Mouse (Mus musculus): ENCODE measurements at regions not wholly inside any gene's neighbourhood (a gene's known extent, or its start where the extent isn't known, plus 50 kb on each side); places are given as distances from the start of the nearest gene placed in this dataset.

DNA sequence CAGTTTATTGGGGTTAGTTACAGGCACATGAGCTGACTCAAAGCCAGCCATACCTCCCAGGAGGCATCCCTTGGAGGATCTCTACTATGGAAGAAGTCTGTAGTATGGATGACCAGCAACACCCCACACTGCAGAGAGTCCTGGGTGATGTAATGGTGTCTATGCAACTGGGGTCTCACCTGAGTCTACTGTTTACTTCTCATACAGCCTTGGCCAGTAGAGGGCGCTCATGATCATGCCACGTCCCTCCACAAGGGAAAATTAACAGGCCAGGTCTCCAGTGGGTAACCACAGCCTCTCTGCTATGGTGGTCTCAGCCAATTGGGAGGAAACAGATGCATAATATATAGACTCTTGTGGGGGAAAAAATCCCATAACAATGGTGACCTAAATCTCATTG, 111.7 kb downstream of the Cdh26 start:
- H3K4me3 ChIP-seq (replicated peaks; ENCODE audit: insufficient read depth, low read depth, low read length) = no peak overlapping the region
- H3K27ac ChIP-seq (ENCODE audit: insufficient read depth, low read length) = no peak overlapping the region
- H3K4me1 ChIP-seq (ENCODE audit: control insufficient read depth, insufficient read depth, low read length) = peaks cover 14% of the 10 kb centered on the region; the same call in 1 of the 2 replicates
- WGBS = 31% methylated on average over 2 of the region's 2 CpGs
- TF ChIP-seq POLR2A (IDR thresholded peaks at IDR 0.05; ENCODE audit: borderline replicate concordance, insufficient read depth, low read length) = no peak
- TF ChIP-seq CTCF (IDR thresholded peaks at IDR 0.05; ENCODE audit: borderline replicate concordance, insufficient read depth, low read depth, low read length) = peak; percentile 55
- no peaks in the 10 kb centered on the region for H3K27me3 ChIP-seq (ENCODE audit: control insufficient read depth, insufficient read depth, low read length)
- DNase-seq = no peak

DNA sequence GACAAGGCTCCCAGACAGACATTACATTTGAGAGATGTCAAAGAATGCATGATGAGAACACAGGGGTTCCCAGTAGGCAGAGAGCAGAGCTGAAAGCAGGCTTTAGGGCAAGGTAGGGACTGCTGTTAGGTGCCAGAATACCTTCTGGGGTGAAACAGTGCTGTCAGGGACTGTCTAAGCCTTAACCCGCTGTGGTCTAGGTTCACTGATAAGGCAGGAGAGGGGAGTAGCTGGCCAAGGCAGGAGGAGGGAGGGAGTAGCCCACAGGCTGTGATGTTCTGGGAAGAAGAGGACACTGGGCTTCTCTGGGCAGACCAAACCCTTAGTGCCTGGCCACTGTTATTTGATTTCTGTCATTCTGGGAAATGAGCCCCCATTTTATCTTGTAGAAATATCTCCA, 114.1 kb downstream of the Cdh26 start:
- Histone ChIP-seq H3K27me3 (ENCODE audit: control insufficient read depth, insufficient read depth, low read length) (no peaks in the 10 kb centered on the region), H3K27ac (ENCODE audit: insufficient read depth, low read length) (no peak overlapping the region), H3K4me1 (ENCODE audit: control insufficient read depth, insufficient read depth, low read length) (peaks cover 14% of the 10 kb centered on the region; the same call in 1 of the 2 replicates), H3K4me3 (replicated peaks; ENCODE audit: insufficient read depth, low read depth, low read length) (no peak overlapping the region)
- 96% methylated on average over 1 of the region's 1 CpGs for WGBS
- TF ChIP-seq POLR2A (IDR thresholded peaks at IDR 0.05; ENCODE audit: borderline replicate concordance, insufficient read depth, low read length) = no peak
- TF ChIP-seq CTCF (IDR thresholded peaks at IDR 0.05; ENCODE audit: borderline replicate concordance, insufficient read depth, low read depth, low read length) = no peak
- no peak for DNase-seq

DNA sequence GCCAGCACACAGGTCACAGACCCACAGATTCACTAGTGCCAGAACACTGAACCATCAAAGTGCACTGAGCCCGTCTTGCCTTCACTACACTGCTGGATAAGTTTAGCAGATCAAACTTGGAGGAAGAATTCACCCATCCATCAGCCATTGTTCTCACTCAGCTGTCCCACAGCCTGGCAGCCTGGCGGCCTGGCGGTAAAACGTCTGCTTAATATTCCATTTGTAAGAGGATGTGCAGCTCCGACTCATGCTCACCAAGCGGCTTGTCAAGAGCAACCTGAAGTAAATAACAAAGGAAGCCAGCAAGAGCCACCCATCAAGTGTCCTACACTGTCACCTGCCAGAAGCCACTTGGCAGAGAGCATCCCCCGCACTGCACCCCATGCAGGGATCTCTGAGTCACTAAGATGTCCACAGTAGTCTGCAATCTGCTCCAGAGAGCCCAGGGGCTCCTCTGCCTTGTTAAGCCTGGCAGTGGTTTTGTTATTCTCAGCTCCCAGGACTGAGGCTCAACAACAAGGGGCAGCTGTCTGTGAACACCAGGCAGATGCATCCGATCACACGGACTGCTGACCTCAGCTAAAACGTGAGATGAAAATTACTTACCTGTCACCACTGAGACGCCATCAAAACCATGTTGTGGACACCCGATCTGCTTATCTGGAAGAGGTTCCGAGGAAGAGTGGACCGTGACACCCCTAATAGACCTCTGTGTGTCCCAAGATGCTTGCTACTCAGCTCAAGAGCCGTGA, 115.4 kb downstream of the Cdh26 start:
- H3K4me3 ChIP-seq (replicated peaks; ENCODE audit: insufficient read depth, low read depth, low read length) = no peak overlapping the region
- peak; percentile 50 to 70 for DNase-seq
- peaks cover 14% of the 10 kb centered on the region; the same call in 1 of the 2 replicates for H3K4me1 ChIP-seq (ENCODE audit: control insufficient read depth, insufficient read depth, low read length)
- 34% methylated on average over 15 of the region's 15 CpGs for WGBS
- no peaks in the 10 kb centered on the region for H3K27me3 ChIP-seq (ENCODE audit: control insufficient read depth, insufficient read depth, low read length)
- H3K27ac ChIP-seq (ENCODE audit: insufficient read depth, low read length) = no peak overlapping the region
- TF ChIP-seq CTCF (IDR thresholded peaks at IDR 0.05; ENCODE audit: borderline replicate concordance, insufficient read depth, low read depth, low read length) (no peak), POLR2A (IDR thresholded peaks at IDR 0.05; ENCODE audit: borderline replicate concordance, insufficient read depth, low read length) (no peak)

DNA sequence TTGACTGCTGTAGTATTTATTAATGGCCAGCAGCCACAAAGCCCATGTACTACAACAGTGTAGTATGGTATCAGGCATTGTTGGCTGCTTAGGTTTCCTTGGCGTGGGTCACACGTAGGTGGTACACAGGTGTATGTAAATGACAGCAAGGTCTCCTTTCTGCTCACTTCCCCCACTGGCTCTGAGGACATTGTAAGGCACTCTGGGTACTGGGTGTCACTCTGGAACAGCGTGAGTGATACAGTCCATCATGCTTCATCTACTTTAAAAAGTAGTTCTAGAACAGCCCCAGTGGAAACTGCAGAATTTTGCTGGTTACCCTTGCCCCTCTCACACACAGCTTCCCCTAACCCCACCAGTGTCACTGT, 116.0 kb downstream of the Cdh26 start:
- Histone ChIP-seq H3K27me3 (ENCODE audit: control insufficient read depth, insufficient read depth, low read length) (no peaks in the 10 kb centered on the region), H3K27ac (ENCODE audit: insufficient read depth, low read length) (no peak overlapping the region), H3K4me1 (ENCODE audit: control insufficient read depth, insufficient read depth, low read length) (peaks cover 14% of the 10 kb centered on the region; the same call in 1 of the 2 replicates), H3K4me3 (replicated peaks; ENCODE audit: insufficient read depth, low read depth, low read length) (no peak overlapping the region)
- TF ChIP-seq CTCF (IDR thresholded peaks at IDR 0.05; ENCODE audit: borderline replicate concordance, insufficient read depth, low read depth, low read length) = no peak
- no peak for TF ChIP-seq POLR2A (IDR thresholded peaks at IDR 0.05; ENCODE audit: borderline replicate concordance, insufficient read depth, low read length)
- WGBS = 94% methylated on average over 3 of the region's 3 CpGs
- no peak for DNase-seq

DNA sequence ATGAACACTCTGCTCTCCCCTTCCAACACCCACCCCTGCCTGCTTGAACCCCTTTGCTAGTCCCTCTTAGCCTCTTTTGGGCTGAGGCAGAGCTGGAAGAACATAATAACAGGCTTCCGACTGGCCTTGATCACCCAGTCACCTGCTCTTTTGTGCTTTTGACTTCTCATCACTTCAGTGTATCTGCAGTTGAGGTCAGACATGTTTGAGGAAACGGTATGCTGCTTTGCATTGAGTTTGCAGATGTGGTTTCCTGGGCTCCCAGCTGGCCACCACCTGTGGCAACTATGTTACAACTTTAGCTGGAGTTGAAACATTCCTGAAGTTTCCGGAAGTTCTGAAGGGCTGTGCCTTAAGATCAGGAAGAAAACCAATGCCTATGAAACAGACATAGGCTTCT, 116.6 kb downstream of the Cdh26 start:
- H3K27me3 ChIP-seq (ENCODE audit: control insufficient read depth, insufficient read depth, low read length) = no peaks in the 10 kb centered on the region
- H3K4me1 ChIP-seq (ENCODE audit: control insufficient read depth, insufficient read depth, low read length) = peaks cover 14% of the 10 kb centered on the region; the same call in 1 of the 2 replicates
- H3K27ac ChIP-seq (ENCODE audit: insufficient read depth, low read length) = no peak overlapping the region
- 94% methylated on average over 3 of the region's 3 CpGs for WGBS
- no peak for DNase-seq
- no peak for TF ChIP-seq POLR2A (IDR thresholded peaks at IDR 0.05; ENCODE audit: borderline replicate concordance, insufficient read depth, low read length)
- TF ChIP-seq CTCF (IDR thresholded peaks at IDR 0.05; ENCODE audit: borderline replicate concordance, insufficient read depth, low read depth, low read length) = no peak
- no peak overlapping the region for H3K4me3 ChIP-seq (replicated peaks; ENCODE audit: insufficient read depth, low read depth, low read length)

DNA sequence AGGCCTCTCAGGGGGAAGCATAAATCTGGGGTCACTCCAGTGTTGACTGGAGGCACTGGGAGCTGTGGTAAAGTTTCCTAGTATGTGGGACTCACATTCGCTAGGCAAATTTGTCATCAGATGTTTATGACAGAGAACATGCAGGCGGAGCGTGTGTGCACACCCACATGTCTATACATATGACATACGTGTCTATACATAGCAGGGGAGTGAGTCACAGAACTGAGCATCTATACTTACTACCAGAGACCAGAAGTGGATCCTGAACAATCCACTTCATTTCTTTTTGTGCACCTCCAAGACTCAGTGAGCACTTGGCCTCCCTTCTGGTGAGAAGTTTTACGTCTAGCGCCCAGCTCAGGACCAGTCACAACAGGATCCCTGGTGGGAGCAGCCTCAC, 118.6 kb downstream of the Cdh26 start:
- TF ChIP-seq POLR2A (IDR thresholded peaks at IDR 0.05; ENCODE audit: borderline replicate concordance, insufficient read depth, low read length) = no peak
- TF ChIP-seq CTCF (IDR thresholded peaks at IDR 0.05; ENCODE audit: borderline replicate concordance, insufficient read depth, low read depth, low read length) = no peak
- no peak for DNase-seq
- Histone ChIP-seq H3K27ac (ENCODE audit: insufficient read depth, low read length) (no peak overlapping the region), H3K4me1 (ENCODE audit: control insufficient read depth, insufficient read depth, low read length) (peaks cover 14% of the 10 kb centered on the region; the same call in 1 of the 2 replicates), H3K4me3 (replicated peaks; ENCODE audit: insufficient read depth, low read depth, low read length) (no peak overlapping the region), H3K27me3 (ENCODE audit: control insufficient read depth, insufficient read depth, low read length) (no peaks in the 10 kb centered on the region)
- WGBS = 92% methylated on average over 6 of the region's 6 CpGs

DNA sequence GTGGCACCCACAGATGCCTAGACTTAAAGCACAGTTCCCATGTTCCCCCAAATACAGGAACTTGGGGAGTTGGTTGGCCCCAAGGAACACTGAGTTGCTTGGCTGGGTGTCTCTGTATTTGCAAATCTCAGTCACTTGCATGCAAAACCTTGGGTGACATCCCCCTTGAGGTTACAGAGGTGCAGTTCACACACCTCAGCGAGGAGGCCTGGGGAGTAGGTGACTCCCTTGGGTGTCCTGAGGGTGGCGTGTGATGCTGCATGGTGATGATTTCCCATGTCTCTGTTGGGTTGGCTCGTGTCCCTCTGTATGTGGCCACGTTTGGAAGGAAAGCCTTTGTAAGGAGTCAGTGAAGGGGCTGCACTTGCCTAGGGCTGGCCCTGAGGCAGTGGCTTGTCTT, 123.4 kb downstream of the Cdh26 start:
- Histone ChIP-seq H3K27me3 (ENCODE audit: control insufficient read depth, insufficient read depth, low read length) (no peaks in the 10 kb centered on the region), H3K4me1 (ENCODE audit: control insufficient read depth, insufficient read depth, low read length) (peaks cover 12% of the 10 kb centered on the region), H3K4me3 (replicated peaks; ENCODE audit: insufficient read depth, low read depth, low read length) (no peak overlapping the region), H3K27ac (ENCODE audit: insufficient read depth, low read length) (no peak overlapping the region)
- WGBS = 91% methylated on average over 4 of the region's 4 CpGs
- no peak for DNase-seq
- TF ChIP-seq POLR2A (IDR thresholded peaks at IDR 0.05; ENCODE audit: borderline replicate concordance, insufficient read depth, low read length) (no peak), CTCF (IDR thresholded peaks at IDR 0.05; ENCODE audit: borderline replicate concordance, insufficient read depth, low read depth, low read length) (no peak)

DNA sequence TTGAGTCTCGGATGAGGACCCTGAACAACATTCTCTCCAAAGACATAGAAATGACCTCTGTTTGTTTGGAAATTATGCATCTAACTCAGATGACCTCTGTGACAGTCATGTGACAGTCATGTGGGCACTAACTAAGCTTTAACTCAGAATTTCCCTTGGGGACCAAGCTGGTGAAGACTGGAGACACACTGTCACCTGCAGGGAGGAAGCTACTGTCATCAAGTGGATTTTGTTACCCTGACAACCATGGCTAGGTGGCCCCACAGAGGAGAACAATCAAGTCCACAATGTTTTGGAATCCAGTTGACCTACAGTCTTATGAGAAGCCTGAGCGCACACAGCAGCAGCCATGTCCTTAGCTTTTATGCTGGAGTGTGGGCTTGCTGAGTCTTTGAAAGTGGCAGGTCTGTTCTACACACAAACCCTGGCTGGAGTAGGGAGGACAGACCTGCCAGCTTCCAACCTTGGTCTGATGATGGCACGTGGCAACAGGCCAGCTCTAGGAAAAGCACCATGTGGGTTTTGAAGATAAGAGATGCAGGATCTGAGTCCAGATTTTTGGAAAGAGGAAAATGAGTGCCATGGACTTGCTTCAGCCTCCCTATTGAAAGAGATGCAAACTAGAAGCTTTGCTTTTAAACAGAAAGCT, 125.5 kb downstream of the Cdh26 start:
- peaks cover 12% of the 10 kb centered on the region for H3K4me1 ChIP-seq (ENCODE audit: control insufficient read depth, insufficient read depth, low read length)
- no peak overlapping the region for H3K27ac ChIP-seq (ENCODE audit: insufficient read depth, low read length)
- peak; percentile 60 to 72 for DNase-seq
- no peak overlapping the region for H3K4me3 ChIP-seq (replicated peaks; ENCODE audit: insufficient read depth, low read depth, low read length)
- WGBS = 62% methylated on average over 3 of the region's 3 CpGs
- no peaks in the 10 kb centered on the region for H3K27me3 ChIP-seq (ENCODE audit: control insufficient read depth, insufficient read depth, low read length)
- TF ChIP-seq CTCF (IDR thresholded peaks at IDR 0.05; ENCODE audit: borderline replicate concordance, insufficient read depth, low read depth, low read length) = no peak
- TF ChIP-seq POLR2A (IDR thresholded peaks at IDR 0.05; ENCODE audit: borderline replicate concordance, insufficient read depth, low read length) = no peak
